Mouse (Mus musculus) urinary bladder, postnatal 25 days (tissue): ENCODE data around the gene Fut9.

ENCODE experiments used
- DNase-seq: peaks from one replicate; pipeline ENCODE4 v3.0.0; 2022; ENCODE audit warnings: low spot score

Gene Fut9

DNA sequence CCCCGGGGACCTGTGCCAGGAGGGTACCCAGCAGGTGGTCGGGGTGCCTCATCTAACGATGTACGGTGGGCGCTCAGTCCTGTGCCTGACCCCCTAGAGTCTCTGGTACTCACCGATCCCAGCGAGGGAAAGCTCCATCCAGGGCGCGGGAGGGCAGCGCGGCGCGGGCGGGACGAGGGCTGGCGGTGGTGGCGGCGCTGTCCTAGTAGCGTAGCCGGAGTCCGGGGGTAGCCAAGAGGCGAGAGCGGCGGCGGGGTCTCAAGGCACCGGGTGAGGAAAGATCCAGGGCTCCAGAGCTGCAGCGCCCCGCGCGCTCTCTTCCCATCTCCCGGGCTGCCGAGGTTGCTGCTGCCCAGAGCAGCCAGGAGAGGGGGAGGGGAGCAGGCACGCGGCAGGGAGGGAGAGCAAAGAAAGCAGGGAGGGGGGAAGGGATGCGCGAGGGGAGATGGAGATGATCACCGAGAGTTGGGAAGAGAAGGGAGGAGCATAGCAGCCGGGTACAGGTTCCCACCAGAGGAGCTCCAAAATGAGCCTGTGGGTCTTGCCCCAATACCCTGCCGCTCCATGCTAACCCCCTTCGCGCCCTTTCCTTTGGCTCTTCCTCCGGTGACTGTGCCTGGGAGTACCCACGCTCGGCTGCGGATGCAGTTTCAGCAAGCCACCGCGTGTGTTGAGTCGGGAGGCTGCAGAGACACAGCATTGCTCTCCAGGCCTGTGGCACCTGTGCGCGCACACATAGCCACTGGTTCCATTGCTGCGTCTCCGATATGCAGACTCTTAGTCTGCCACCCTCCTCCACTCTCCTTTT lies at the start of gene Fut9:
TSS of gene Fut9 (minus strand) at position 769 of the 808 bp plus-strand sequence.
- peak; percentile 19 for DNase-seq

DNA sequence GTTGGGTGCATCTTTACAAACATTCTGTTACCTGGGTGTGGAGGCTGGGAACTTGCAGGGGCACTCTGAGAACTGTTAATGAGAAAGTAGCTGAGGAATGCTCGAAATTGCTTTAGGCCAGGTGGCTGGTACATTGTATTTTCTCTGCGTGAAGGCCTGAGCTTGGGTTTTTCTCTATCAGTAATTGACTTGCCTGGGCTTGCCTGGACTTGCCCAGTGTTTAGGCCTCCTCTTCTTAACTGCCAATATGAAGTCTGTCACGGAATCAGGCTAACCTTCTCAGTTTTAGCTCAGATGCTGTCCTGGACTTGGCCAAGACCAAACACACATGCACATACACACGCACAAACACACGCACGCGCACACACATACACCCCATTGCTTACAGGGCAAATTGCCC lies 15.7 kb upstream of the Fut9 start:
- no peak for DNase-seq

GRCm38 (mm10) chr4:25813340-25813739 lies 13.3 kb upstream of the Fut9 start:
- no peak for DNase-seq

DNA sequence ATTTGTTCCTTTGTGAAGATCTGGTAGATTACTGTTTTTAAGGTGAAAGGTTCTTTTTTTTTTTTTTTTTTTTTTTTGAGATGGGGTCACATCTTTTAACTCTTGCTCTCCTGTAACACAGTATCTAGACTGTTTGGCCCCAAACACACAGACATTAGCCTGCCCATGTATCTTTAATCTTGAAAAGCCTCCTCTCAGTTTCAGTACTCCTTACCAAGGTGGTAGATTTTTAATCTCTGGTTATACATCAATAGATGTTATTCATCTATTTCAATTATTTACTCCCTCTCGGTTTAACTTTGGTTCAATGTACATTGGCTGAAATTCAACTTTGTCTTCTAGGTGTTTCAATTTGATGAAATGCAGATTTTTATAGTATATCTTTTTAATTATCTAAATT lies 10.0 kb upstream of the Fut9 start:
- no peak for DNase-seq

DNA sequence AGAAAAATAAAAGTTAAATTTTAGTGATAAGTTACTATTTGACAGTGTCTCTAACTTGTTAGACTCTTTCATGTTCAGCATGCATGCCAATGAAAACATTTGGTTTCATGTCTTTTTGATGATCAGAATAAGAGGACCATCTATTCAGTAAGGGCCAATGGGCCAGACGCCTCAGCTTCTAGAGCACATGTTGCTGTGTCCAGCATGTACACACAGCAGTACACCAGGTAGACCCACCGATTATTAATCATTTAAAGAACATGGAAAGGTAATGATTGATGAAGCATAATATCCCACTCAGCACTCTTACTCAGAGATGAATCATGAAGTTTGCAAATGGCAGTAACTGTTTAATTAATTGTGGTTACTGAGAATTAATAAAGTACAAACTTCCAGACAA lies 1.7 kb upstream of the Fut9 start:
- DNase-seq: no peak

GRCm38 (mm10) chr4:25800284-25800616 lies 206 bp upstream of the Fut9 start:
- DNase-seq: no peak

GRCm38 (mm10) chr4:25799051-25799475 lies 981 bp downstream of the Fut9 start:
- no peak for DNase-seq

GRCm38 (mm10) chr4:25798412-25798811 lies 1.6 kb downstream of the Fut9 start:
- no peak for DNase-seq

DNA sequence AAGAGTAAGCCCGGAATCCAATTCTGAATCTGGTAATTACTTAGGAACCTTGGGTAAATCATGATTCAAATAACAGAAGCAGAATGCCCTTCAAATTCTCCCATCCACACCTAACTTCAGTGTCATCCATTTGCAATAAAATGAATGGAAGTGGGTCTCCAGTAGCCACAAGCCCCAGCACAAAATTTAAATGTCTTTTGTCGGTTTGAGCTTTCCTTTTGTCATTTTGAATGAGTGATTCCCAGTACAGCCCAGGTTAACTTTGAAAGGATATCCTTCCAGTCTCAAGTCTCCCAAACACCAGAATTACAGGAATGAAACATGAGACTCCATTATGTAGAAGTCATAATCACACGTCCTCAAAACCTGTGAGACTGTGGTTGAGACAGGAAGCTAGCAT lies 3.9 kb downstream of the Fut9 start:
- no peak for DNase-seq

DNA sequence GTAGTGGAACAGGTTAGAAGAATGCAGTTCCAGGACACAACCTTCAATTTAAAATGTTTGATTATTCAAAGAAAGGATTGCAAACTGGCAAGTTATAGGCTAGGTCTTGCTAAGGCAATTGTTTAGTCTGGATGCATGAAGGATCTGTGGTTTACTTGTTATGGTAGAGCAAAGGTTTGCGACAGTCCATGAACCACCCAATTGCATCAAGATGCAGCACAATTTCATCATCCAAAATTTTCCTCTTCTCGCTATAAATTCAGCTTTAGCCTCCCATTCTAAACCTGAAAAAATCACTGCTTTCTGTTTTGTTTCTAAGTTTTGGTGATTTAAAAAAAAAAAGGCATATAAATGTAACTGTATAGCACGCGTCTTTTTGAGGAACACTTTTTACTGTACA lies 14.8 kb downstream of the Fut9 start:
- DNase-seq: no peak

DNA sequence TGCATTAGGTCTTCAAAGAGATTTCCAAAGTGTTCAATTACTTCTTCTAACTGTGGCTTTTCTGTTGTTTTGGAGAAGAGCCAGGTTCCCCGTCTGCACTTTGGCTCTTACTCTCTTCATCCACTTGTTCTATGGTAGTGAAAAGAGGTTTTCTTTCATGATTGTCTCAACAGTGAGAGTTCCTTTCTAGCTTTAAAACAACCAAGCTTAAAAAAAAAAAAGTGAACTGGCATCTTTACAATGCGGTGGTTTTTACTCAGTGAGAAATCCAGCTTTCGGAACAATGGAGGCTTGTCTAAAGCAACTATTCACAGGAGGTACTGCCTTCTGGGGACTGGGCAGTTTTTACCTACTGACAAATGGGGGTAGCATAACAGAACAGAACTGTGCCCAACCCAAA lies 31.4 kb downstream of the Fut9 start:
- no peak for DNase-seq

DNA sequence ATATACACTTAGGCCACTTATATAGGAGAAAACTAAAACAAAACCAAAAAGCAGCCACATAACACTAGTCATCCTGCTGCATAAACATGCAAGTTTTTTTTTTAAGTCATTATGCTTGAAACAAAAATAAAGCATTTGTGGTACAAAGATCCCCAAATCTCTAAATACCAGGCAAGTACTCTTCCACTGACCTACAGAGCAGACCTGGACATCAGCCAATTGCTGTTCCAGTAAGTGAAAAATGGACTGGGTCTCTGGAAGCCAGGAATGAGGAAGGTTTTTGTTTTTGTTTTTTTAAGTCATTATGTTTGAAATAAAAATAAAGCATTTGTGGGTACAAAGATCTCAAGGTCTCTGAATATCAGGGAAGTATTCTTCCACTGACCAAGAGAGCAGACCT lies 37.0 kb downstream of the Fut9 start:
- DNase-seq: no peak

DNA sequence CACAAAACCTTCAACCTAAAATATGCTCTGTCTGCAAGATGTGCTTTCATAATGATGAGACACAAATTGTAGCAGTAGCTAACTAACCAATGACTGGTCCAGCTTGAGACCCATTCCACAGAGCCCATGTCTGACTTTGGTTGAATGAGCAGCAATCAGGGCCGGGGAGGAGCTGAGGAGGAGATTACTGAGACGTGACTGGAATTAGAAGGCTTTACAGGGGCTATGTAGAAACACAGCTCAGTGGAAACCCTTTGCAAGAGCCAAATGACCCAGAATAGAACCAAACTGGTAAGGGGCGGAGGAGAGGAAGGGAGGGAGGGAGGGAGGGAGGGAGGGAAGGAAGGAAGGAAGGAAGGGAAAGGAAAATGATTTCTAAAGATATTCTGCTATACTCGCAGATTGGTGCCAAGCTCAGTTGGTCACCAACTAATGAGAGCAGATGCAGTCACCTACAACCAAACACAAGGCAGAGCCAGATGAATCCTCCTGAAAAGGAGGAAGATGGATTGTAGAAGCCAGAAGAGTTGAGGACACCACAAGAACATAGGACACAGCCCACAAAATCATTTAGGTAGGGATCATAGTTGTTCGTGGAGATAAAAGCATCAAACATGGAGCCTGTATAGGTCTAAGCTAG lies 42.0 kb downstream of the Fut9 start:
- DNase-seq: no peak

DNA sequence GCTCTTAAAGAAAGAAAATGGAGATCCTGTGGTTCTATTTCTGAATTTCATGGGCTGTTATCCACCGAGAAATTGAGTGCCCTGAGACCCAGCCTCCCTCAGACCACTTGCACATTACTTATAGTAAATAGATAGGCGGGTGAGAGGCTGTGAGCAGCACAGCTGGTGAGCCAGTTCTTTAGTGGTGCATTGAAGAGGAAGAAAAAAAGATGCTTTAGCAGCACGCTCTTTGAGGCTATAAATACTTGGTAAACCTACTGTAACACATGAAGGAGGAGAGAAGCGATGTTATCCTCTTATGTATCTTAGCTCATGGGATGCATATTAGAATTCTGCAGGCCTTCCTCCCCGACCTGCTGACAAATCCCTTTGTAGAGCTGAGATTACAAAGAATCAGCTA lies 58.5 kb downstream of the Fut9 start:
- no peak for DNase-seq

DNA sequence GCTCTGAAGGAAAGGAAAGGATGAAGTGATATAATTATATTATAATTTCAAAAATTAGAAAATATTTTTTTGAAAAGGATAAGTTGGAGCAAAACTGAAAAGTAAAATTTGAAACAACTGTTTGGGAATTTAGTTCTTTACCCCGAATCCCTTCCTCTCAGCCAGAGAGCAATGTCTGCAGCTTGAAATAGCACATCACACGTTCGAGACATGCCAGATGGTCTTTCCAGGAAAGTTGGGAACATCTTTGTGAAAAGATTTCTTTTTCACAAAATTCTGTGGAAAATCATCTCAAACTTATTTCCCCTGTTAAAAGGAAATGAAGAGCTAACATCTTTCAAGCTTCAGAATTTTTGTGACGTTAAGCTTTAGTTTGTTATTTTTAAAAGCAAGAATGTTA lies 61.3 kb downstream of the Fut9 start:
- no peak for DNase-seq

DNA sequence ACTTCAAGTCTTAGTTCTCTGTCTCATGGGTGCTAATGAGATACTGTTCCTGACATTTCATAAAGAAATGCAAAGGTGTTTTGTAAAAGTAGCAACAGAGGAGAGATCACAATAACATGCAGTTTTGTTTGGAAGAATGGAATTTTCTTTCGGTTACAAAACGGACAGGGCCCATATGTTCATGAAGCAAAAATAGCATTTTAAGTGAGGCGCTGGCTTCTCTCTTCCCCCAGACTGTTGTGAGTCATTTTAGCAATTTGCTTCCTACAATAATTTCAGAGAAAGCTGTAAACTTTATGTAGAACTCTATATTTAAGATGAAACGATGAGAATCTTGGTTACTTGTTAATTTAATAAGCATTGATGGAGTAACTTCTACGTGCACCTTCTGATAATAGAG lies 78.5 kb downstream of the Fut9 start:
- DNase-seq: no peak

- DNase-seq: no peak
These were observed 86.1 kb downstream of the Fut9 start for GRCm38 (mm10) chr4:25713907-25714306.

DNA sequence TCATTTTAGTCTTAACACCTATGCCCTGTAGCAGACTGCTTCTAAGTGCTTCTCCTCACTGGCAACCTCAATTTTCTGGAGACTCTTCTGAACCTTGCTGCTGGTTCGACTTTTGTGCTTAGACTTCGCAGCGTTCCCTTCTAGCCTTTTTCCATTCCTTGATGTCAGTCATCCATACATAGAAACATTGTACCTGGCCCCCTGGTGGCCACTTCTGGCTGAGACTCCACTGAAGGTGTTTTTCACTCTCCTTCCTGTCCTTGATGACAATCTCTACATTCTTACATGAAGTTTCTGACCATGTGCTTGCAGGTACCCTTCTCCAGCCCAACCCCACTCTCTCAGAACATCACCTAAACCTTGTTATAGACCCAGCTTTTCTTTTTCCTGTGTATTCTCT lies 115.1 kb downstream of the Fut9 start:
- no peak for DNase-seq

GRCm38 (mm10) chr4:25664196-25664595 lies 135.8 kb downstream of the Fut9 start:
- DNase-seq: no peak

GRCm38 (mm10) chr4:25661204-25661727 lies 138.8 kb downstream of the Fut9 start:
- no peak for DNase-seq

GRCm38 (mm10) chr4:25658792-25659191 lies 141.3 kb downstream of the Fut9 start:
- no peak for DNase-seq

- no peak for DNase-seq
These were observed 148.1 kb downstream of the Fut9 start for GRCm38 (mm10) chr4:25651902-25652301.

DNA sequence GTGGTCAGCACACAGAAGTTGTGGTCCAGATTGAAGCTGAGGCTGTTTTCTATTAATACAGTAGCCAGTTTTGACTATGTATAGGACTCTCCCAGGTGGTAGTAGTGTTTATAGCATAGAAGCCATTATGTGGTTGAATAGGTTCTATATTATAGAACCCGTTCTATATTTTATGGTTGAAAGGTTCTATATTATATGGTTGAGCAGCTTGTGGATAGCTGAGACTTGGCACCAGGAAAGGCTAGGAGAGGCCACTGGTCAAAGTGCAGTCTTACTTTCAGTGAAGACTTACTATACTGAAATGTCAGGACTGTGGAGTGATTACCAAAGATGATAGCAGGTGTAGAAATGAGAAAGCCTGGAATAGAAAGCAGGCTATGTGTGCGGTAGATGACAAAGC lies 151.9 kb downstream of the Fut9 start:
- no peak for DNase-seq

DNA sequence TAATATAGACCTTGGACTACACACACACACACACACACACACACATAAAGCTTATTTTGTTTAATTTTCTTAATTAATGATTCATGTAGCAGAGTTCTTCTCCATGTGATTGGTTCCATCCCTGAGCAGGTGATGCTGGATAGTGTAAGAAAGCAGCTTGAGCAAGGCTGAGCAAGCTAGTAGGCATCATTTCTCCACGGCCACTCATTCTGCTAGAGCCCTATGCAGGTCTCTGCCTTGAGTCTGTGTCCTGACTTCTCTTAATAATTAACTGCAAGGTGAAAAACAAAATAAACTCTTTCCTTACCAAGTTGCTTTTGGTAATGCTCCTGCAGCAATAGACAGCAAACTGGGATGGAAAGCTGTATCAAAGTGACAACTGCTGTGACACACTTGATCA lies 152.5 kb downstream of the Fut9 start:
- DNase-seq: no peak
